Mouse (Mus musculus): ENCODE results near the gene Aqr.

DNA sequence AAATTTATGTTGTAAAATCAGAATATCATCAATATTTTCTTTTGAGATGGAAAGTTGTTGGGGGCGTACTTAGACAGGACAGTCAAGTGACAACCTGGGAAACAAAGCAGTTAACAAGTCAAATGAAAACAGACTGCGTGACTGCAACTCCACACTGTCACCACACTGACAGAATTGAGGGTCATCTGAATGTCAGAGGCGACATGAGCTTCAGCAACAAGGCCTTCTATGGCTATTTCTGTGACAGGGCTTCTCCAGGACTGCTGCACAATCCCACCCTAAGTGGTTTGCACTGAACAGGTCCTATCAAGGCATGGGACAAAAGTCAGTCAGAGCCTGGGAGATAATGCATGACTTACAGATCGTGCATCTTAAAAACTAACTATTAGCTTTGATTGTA is 63.5 kb downstream of the Aqr start:
- TF ChIP-seq CTCF (IDR thresholded peaks at IDR 0.05; ENCODE audit: low read depth, low read length) (no peak), POLR2A (IDR thresholded peaks at IDR 0.05; ENCODE audit: borderline replicate concordance, low read depth, low read length) (no peak)
